Mouse (Mus musculus) midbrain, postnatal 0 days (tissue): ENCODE results near the gene Phf7. TPM values are rescaled to one million over a fixed set of nuclear protein-coding genes. Genes with fewer than 3 reads are reported as not detected.
A peak's percentile ranks its signal among the peaks of the same experiment; 100 is the strongest.

Experiments used
- ATAC-seq: fragments of 200-750 bp; cut with Nextera tagmentation; 2 replicates; pipeline ENCODE4 v1.8.0; 2017; ENCODE audit warnings: moderate number of reproducible peaks, mild to moderate bottlenecking, moderate TSS enrichment, moderate library complexity; ENCODE audit not compliant: low FRiP score
- DNase-seq: peaks from one replicate; pipeline ENCODE4 v3.0.0-alpha.2; 2015; ENCODE audit warnings: low spot score
- H3K27ac ChIP-seq: fragments of 300-500 bp; sonication (generic); 2 replicates; pipeline ENCODE4 v1.5.1; 2014; ENCODE audit warnings: low read depth, mild to moderate bottlenecking, low read length, mixed read lengths
- H3K27me3 ChIP-seq: fragments of 300-500 bp; sonication (generic); 2 replicates; pipeline ENCODE4 v1.6.1; 2014; ENCODE audit warnings: low read length, control low read depth, mixed read lengths; ENCODE audit not compliant: insufficient read depth
- H3K36me3 ChIP-seq: fragments of 300-500 bp; sonication (generic); 2 replicates; pipeline ENCODE4 v1.6.1; 2014; ENCODE audit warnings: low read length, control low read depth, mixed read lengths; ENCODE audit not compliant: insufficient read depth
- H3K4me1 ChIP-seq: fragments of 300-500 bp; sonication (generic); 2 replicates; pipeline ENCODE4 v1.6.1; 2014; ENCODE audit warnings: mild to moderate bottlenecking, control low read depth, antibody characterized with exemption, low read length, mixed read lengths; ENCODE audit not compliant: insufficient read depth
- H3K4me2 ChIP-seq: fragments of 300-500 bp; sonication (generic); 2 replicates; pipeline ENCODE4 v1.6.1; 2014; ENCODE audit warnings: low read depth, mild to moderate bottlenecking, low read length, mixed read lengths; ENCODE audit not compliant: poor library complexity, severe bottlenecking
- H3K4me3 ChIP-seq: fragments of 300-500 bp; sonication (generic); 2 replicates; pipeline ENCODE4 v1.5.1; 2014; ENCODE audit warnings: low read depth, mild to moderate bottlenecking, low read length, moderate library complexity
- H3K9ac ChIP-seq: fragments of 300-500 bp; sonication (generic); replicated peaks from 2 replicates; pipeline ENCODE4 v1.6.1; 2014; ENCODE audit warnings: mild to moderate bottlenecking, low read length, moderate library complexity, mixed read lengths; ENCODE audit not compliant: poor library complexity, severe bottlenecking
- H3K9me3 ChIP-seq: fragments of 300-500 bp; sonication (generic); 2 replicates; pipeline ENCODE4 v1.6.1; 2016; ENCODE audit warnings: low read length, control low read depth
- CTCF ChIP-seq: IDR thresholded peaks from 2 replicates; pipeline ENCODE4 v1.5.1; 2016; ENCODE audit warnings: antibody characterized with exemption, mild to moderate bottlenecking
- WGBS: fragments of 180-500 bp; shearing (Covaris S2); extraction: QIAGEN DNeasy Blood & Tissue Kit; methylation state at CpG from one replicate; pipeline ENCODE4 v1.1.7; 2014; 5-methylcytosine and 5-hydroxymethylcytosine counted together
- polyA plus RNA-seq: library from polyadenylated mRNA; unstranded; fragments of >200 nt; fragmentation: Nextera tagmentation; extraction: Ambion mirVana; gene quantifications from 2 replicates; pipeline ENCODE4 v1.2.1, GENCODE M21; 2015
- total RNA-seq: library from RNA; depleted of rRNA; stranded (reverse); fragments of >200 nt; gene quantifications from 2 replicates; pipeline ENCODE4 v1.2.3, GENCODE M21; 2014

The Phf7 gene
- total and polyA plus RNA-seq, 2 experiments from 2014 or later = 4.4 to 8.7 TPM

GRCm38 (mm10) chr14:31267649-31268048 is 16.5 kb upstream of the Phf7 start:
- H3K4me2 ChIP-seq = no peak overlapping the region
- TF ChIP-seq CTCF = no peak
- H3K4me3 ChIP-seq = no peak overlapping the region
- ATAC-seq (no peak), DNase-seq (no peak)
- H3K36me3 ChIP-seq = no peaks in the 10 kb centered on the region
- no peak overlapping the region for H3K9ac ChIP-seq
- H3K27ac ChIP-seq = peak overlapping the region; percentile 80; the same call in 1 of the 2 replicates
- no peaks in the 10 kb centered on the region for H3K9me3 ChIP-seq
- no peaks in the 10 kb centered on the region for H3K27me3 ChIP-seq
- WGBS = 88% methylated on average over 11 of the region's 11 CpGs
- peaks cover 21% of the 10 kb centered on the region; the same call in 1 of the 2 replicates for H3K4me1 ChIP-seq

GRCm38 (mm10) chr14:31260932-31261331 is 9.8 kb upstream of the Phf7 start:
- H3K4me3 ChIP-seq = no peak overlapping the region
- H3K4me1 ChIP-seq = no peaks in the 10 kb centered on the region
- H3K9me3 ChIP-seq = no peaks in the 10 kb centered on the region
- H3K27me3 ChIP-seq = no peaks in the 10 kb centered on the region
- 94% methylated on average over 9 of the region's 9 CpGs for WGBS
- H3K4me2 ChIP-seq = no peak overlapping the region
- H3K36me3 ChIP-seq = peaks cover 50% of the 10 kb centered on the region
- H3K27ac ChIP-seq = no peak overlapping the region
- H3K9ac ChIP-seq = no peak overlapping the region
- TF ChIP-seq CTCF = no peak
- ATAC-seq (no peak), DNase-seq (no peak)

GRCm38 (mm10) chr14:31260374-31260773 is 9.3 kb upstream of the Phf7 start:
- Histone ChIP-seq H3K27me3 (no peaks in the 10 kb centered on the region), H3K9ac (no peak overlapping the region), H3K4me3 (no peak overlapping the region), H3K4me2 (no peak overlapping the region), H3K36me3 (peaks cover 56% of the 10 kb centered on the region), H3K4me1 (no peaks in the 10 kb centered on the region), H3K27ac (no peak overlapping the region), H3K9me3 (no peaks in the 10 kb centered on the region)
- no peak for ATAC-seq
- over 99% methylated on average over 4 of the region's 4 CpGs for WGBS
- TF ChIP-seq CTCF = no peak
- no peak for DNase-seq

- no peak for TF ChIP-seq CTCF
- Histone ChIP-seq H3K27me3 (no peaks in the 10 kb centered on the region), H3K27ac (no peak overlapping the region), H3K9me3 (no peaks in the 10 kb centered on the region), H3K9ac (no peak overlapping the region), H3K4me2 (no peak overlapping the region), H3K4me3 (no peak overlapping the region), H3K36me3 (peaks cover 73% of the 10 kb centered on the region), H3K4me1 (no peaks in the 10 kb centered on the region)
- DNase-seq (no peak), ATAC-seq (no peak)
- WGBS = 95% methylated on average over 14 of the region's 14 CpGs
Observed at GRCm38 (mm10) chr14:31258476-31259050, 7.4 kb upstream of the Phf7 start.

GRCm38 (mm10) chr14:31252091-31252490 is 974 bp upstream of the Phf7 start:
- TF ChIP-seq CTCF = no peak
- Histone ChIP-seq H3K9me3 (no peaks in the 10 kb centered on the region), H3K27ac (no peak overlapping the region), H3K9ac (peak overlapping the region; percentile 92), H3K4me3 (peak overlapping the region; percentile 86), H3K27me3 (no peaks in the 10 kb centered on the region), H3K4me1 (peaks cover 10% of the 10 kb centered on the region), H3K4me2 (peak overlapping the region; percentile 85), H3K36me3 (peaks cover 41% of the 10 kb centered on the region)
- ATAC-seq = no peak
- 93% methylated on average over 5 of the region's 5 CpGs for WGBS
- DNase-seq = no peak

- H3K4me1 ChIP-seq = peaks cover 10% of the 10 kb centered on the region
- peak overlapping the region; percentile 92 for H3K9ac ChIP-seq
- no peak for DNase-seq
- peak overlapping the region; percentile 86 for H3K4me3 ChIP-seq
- peak overlapping the region; percentile 85 for H3K4me2 ChIP-seq
- no peak; the same call in 1 of the 2 replicates for ATAC-seq
- 2% methylated on average over 18 of the region's 18 CpGs for WGBS
- H3K27me3 ChIP-seq = no peaks in the 10 kb centered on the region
- peaks cover 36% of the 10 kb centered on the region for H3K36me3 ChIP-seq
- H3K9me3 ChIP-seq = no peaks in the 10 kb centered on the region
- TF ChIP-seq CTCF = no peak
- peak overlapping the region; percentile 80 for H3K27ac ChIP-seq
Observed at GRCm38 (mm10) chr14:31251626-31252025, 509 bp upstream of the Phf7 start.
